Mouse (Mus musculus): ENCODE results near the gene Keap1. TPM values are rescaled to one million over a fixed set of nuclear protein-coding genes. Genes with fewer than 3 reads are reported as not detected.

Keap1 gene
- 74.9 and 98.9 TPM in 2 replicates for total RNA-seq (2014; rRNA removed)
- 59.4 and 60.9 TPM in 2 replicates for polyA plus RNA-seq (2015; fragmentation: Nextera tagmentation; extraction: Ambion mirVana)

- Histone ChIP-seq H3K4me2 (ENCODE audit: low read depth, low read length) (peak within 1 kb of the TSS; percentile 69), H3K36me3 (ENCODE audit: insufficient read depth, low read length) (0 out of 2 replicates have a peak, but pooled peaks cover under 1% of the 10 kb centered on the region), H3K4me1 (ENCODE audit: insufficient read depth, low read length) (peaks cover 8% of the 10 kb centered on the region; the same call in 1 of the 2 replicates), H3K4me3 (ENCODE audit: low read length) (peak within 1 kb of the TSS; percentile 52), H3K9ac (replicated peaks; ENCODE audit: low read length) (peak within 1 kb of the TSS; percentile 72), H3K9me3 (ENCODE audit: low read length) (no peaks in the 10 kb centered on the region), H3K27me3 (ENCODE audit: insufficient read depth, low read length) (peaks cover 12% of the 10 kb centered on the region; the same call in 1 of the 2 replicates), H3K27ac (peak within 1 kb of the TSS; percentile 76)
- peak; percentile 88 for DNase-seq (ENCODE audit: low spot score)
- no peak for TF ChIP-seq CTCF (IDR thresholded peaks at IDR 0.05; ENCODE audit: low read depth)
- under 1% methylated on average over 74 of the region's 90 CpGs for WGBS
- peak; percentile 90 for ATAC-seq
Observed at GRCm38 (mm10) chr9:21238733-21239464, at the start of gene Keap1. TSS of gene Keap1 (minus strand) at chr9:21239361.

- no peak for TF ChIP-seq CTCF (IDR thresholded peaks at IDR 0.05; ENCODE audit: low read depth)
- peak overlapping the region; percentile 85 for H3K4me2 ChIP-seq (ENCODE audit: low read depth, low read length)
- peak overlapping the region; percentile 91 for H3K27ac ChIP-seq
- peaks cover 4% of the 10 kb centered on the region; the same call in 1 of the 2 replicates for H3K36me3 ChIP-seq (ENCODE audit: insufficient read depth, low read length)
- DNase-seq (ENCODE audit: low spot score): peak; percentile 38
- no peaks in the 10 kb centered on the region for H3K9me3 ChIP-seq (ENCODE audit: low read length)
- WGBS: 75% methylated on average over 13 of the region's 13 CpGs
- H3K9ac ChIP-seq (replicated peaks; ENCODE audit: low read length): peak overlapping the region; percentile 76
- H3K4me3 ChIP-seq (ENCODE audit: low read length): peak overlapping the region; percentile 76
- no peaks in the 10 kb centered on the region for H3K27me3 ChIP-seq (ENCODE audit: insufficient read depth, low read length)
- no peak for ATAC-seq
- peaks cover 18% of the 10 kb centered on the region for H3K4me1 ChIP-seq (ENCODE audit: insufficient read depth, low read length)
Observed at GRCm38 (mm10) chr9:21288404-21289336, 49.5 kb upstream of the Keap1 start.

- ATAC-seq (peak; percentile 79), DNase-seq (ENCODE audit: low spot score) (peak; percentile 99)
- no peaks in the 10 kb centered on the region for H3K9me3 ChIP-seq (ENCODE audit: low read length)
- H3K27ac ChIP-seq: peak within 1 kb of the TSS; percentile 91
- peak within 1 kb of the TSS; percentile 76 for H3K9ac ChIP-seq (replicated peaks; ENCODE audit: low read length)
- 1% methylated on average over 59 of the region's 59 CpGs for WGBS
- peaks cover 18% of the 10 kb centered on the region for H3K4me1 ChIP-seq (ENCODE audit: insufficient read depth, low read length)
- peak within 1 kb of the TSS; percentile 85 for H3K4me2 ChIP-seq (ENCODE audit: low read depth, low read length)
- H3K4me3 ChIP-seq (ENCODE audit: low read length): peak within 1 kb of the TSS; percentile 76
- peaks cover 4% of the 10 kb centered on the region; the same call in 1 of the 2 replicates for H3K36me3 ChIP-seq (ENCODE audit: insufficient read depth, low read length)
- TF ChIP-seq CTCF (IDR thresholded peaks at IDR 0.05; ENCODE audit: low read depth): peak; percentile 26
- H3K27me3 ChIP-seq (ENCODE audit: insufficient read depth, low read length): no peaks in the 10 kb centered on the region
Observed at GRCm38 (mm10) chr9:21287571-21288402, 48.6 kb upstream of the Keap1 start, which contains the start of gene Kri1. TSS of gene Kri1 (minus strand) at chr9:21287969.

GRCm38 (mm10) chr9:21286753-21287152, 47.6 kb upstream of the Keap1 start:
- peak overlapping the region; percentile 76 for H3K4me3 ChIP-seq (ENCODE audit: low read length)
- H3K27ac ChIP-seq: peak overlapping the region; percentile 91; the same call in 1 of the 2 replicates
- peak overlapping the region; percentile 76 for H3K9ac ChIP-seq (replicated peaks; ENCODE audit: low read length)
- peaks cover 18% of the 10 kb centered on the region for H3K4me1 ChIP-seq (ENCODE audit: insufficient read depth, low read length)
- WGBS: 62% methylated on average over 3 of the region's 3 CpGs
- H3K9me3 ChIP-seq (ENCODE audit: low read length): no peaks in the 10 kb centered on the region
- no peaks in the 10 kb centered on the region for H3K27me3 ChIP-seq (ENCODE audit: insufficient read depth, low read length)
- H3K36me3 ChIP-seq (ENCODE audit: insufficient read depth, low read length): peaks cover 9% of the 10 kb centered on the region
- no peak for TF ChIP-seq CTCF (IDR thresholded peaks at IDR 0.05; ENCODE audit: low read depth)
- ATAC-seq (no peak), DNase-seq (ENCODE audit: low spot score) (no peak)
- peak overlapping the region; percentile 85 for H3K4me2 ChIP-seq (ENCODE audit: low read depth, low read length)

GRCm38 (mm10) chr9:21283994-21284393, 44.8 kb upstream of the Keap1 start:
- TF ChIP-seq CTCF (IDR thresholded peaks at IDR 0.05; ENCODE audit: low read depth): no peak
- peaks cover 28% of the 10 kb centered on the region for H3K36me3 ChIP-seq (ENCODE audit: insufficient read depth, low read length)

GRCm38 (mm10) chr9:21283591-21283990, 44.4 kb upstream of the Keap1 start:
- ATAC-seq (no peak), DNase-seq (ENCODE audit: low spot score) (no peak)
- no peak overlapping the region for H3K27ac ChIP-seq
- H3K4me2 ChIP-seq (ENCODE audit: low read depth, low read length): no peak overlapping the region
- H3K4me3 ChIP-seq (ENCODE audit: low read length): no peak overlapping the region
- H3K27me3 ChIP-seq (ENCODE audit: insufficient read depth, low read length): no peaks in the 10 kb centered on the region
- TF ChIP-seq CTCF (IDR thresholded peaks at IDR 0.05; ENCODE audit: low read depth): peak; percentile 30; the same call in 1 of the 2 replicates
- H3K36me3 ChIP-seq (ENCODE audit: insufficient read depth, low read length): peaks cover 28% of the 10 kb centered on the region
- H3K9ac ChIP-seq (replicated peaks; ENCODE audit: low read length): no peak overlapping the region
- WGBS: 90% methylated on average over 5 of the region's 5 CpGs
- H3K9me3 ChIP-seq (ENCODE audit: low read length): no peaks in the 10 kb centered on the region
- H3K4me1 ChIP-seq (ENCODE audit: insufficient read depth, low read length): peaks cover 8% of the 10 kb centered on the region

More at GRCm38 (mm10) chr9:21283994-21284393, 44.8 kb upstream of the Keap1 start:
- no peak overlapping the region for H3K27ac ChIP-seq
- H3K9me3 ChIP-seq (ENCODE audit: low read length): no peaks in the 10 kb centered on the region
- no peak overlapping the region for H3K4me3 ChIP-seq (ENCODE audit: low read length)
- WGBS: 89% methylated on average over 3 of the region's 3 CpGs
- DNase-seq (ENCODE audit: low spot score) (no peak), ATAC-seq (no peak)
- H3K4me1 ChIP-seq (ENCODE audit: insufficient read depth, low read length): peaks cover 11% of the 10 kb centered on the region
- no peaks in the 10 kb centered on the region for H3K27me3 ChIP-seq (ENCODE audit: insufficient read depth, low read length)
- H3K9ac ChIP-seq (replicated peaks; ENCODE audit: low read length): no peak overlapping the region
- H3K4me2 ChIP-seq (ENCODE audit: low read depth, low read length): no peak overlapping the region
